Mouse (Mus musculus): ENCODE results near the gene Gm49366.

DNA sequence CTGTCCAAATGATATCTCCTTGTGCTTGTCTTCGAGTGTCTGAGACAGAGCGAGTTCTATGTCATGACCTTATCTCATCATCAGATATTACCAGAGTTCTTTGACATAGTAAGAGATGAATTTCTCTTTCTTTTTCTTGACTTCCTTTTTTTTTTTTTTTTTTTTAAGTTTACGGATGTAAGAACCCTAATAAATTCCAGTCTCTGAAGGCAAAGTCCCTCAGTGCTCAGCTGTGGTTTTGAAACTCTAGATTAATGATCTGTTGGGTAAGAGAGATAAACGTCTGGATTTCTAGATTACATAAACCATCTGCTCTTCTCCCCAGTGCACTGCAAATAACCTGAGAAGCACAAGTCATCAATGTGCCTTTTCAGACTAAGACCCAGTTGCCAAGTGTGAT, 4.6 kb upstream of the Gm49366 start:
- TF ChIP-seq POLR2A (IDR thresholded peaks at IDR 0.05; ENCODE audit: low read depth, low read length) (no peak), KAT2A (IDR thresholded peaks at IDR 0.05; ENCODE audit: insufficient replicate concordance, low read length) (no peak), CHD1 (IDR thresholded peaks at IDR 0.05; ENCODE audit: low read depth, low read length) (no peak), MYC (IDR thresholded peaks at IDR 0.05; ENCODE audit: low read depth, low read length) (no peak), ZKSCAN1 (IDR thresholded peaks at IDR 0.05; ENCODE audit: borderline replicate concordance, low read depth, low read length) (no peak), CTCF (conservative IDR thresholded peaks at IDR 0.05 in 1 of 2, IDR thresholded peaks at IDR 0.05 in 1 of 2; ENCODE audit: low read depth in 2 of 2, low read length in 2 of 2) (no peak), MAX (IDR thresholded peaks at IDR 0.05; ENCODE audit: low read length) (no peak), MAZ (IDR thresholded peaks at IDR 0.05; ENCODE audit: low read depth, low read length) (no peak), ZNF384 (IDR thresholded peaks at IDR 0.05; ENCODE audit: low read depth, low read length) (no peak), ETS1 (conservative IDR thresholded peaks at IDR 0.05; ENCODE audit: low read depth, low read length) (no peak), EP300 (IDR thresholded peaks at IDR 0.05; ENCODE audit: low read length) (no peak), ZMIZ1 (IDR thresholded peaks at IDR 0.05; ENCODE audit: low read depth, low read length) (no peak), MEF2A (IDR thresholded peaks at IDR 0.05; ENCODE audit: borderline replicate concordance, low read depth, low read length) (no peak), ZC3H11A (IDR thresholded peaks at IDR 0.05; ENCODE audit: low read depth, low read length) (no peak)

All from CH12.LX (cell line).